Mouse (Mus musculus): ENCODE data around the gene Dusp2. TPM values are rescaled to one million over a fixed set of nuclear protein-coding genes. Genes with fewer than 3 reads are reported as not detected.

Gene Dusp2
- polyA plus RNA-seq, 1 experiment, result 116 TPM

DNA sequence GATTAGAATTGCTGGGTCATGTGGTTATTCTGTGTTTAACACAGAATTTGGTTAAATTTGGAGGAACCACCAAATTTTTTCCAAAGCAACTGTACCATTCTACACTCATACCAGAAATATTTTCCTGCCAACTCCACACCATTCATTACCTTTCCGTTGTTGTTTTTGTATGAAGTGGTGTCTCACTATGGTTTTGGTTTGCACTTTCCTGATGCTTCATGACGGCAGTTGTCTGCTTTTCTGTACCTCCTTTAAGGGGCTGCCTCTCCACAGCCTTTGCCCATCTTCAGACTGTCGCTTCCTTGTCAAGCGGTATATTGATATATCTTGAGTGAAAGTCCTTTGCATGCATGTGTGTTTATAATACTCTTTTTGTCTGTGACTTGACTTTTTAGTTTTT is 23.2 kb upstream of the Dusp2 start:
- H3K27ac ChIP-seq (ENCODE audit: insufficient read depth, low read length), result no peak overlapping the region
- no peaks in the 10 kb centered on the region for H3K36me3 ChIP-seq (ENCODE audit: control insufficient read depth, insufficient read depth, low read length)
- peaks cover 41% of the 10 kb centered on the region; the same call in 1 of the 2 replicates for H3K4me1 ChIP-seq (ENCODE audit: control insufficient read depth, insufficient read depth, insufficient read length)
- no peak overlapping the region for H3K4me3 ChIP-seq (ENCODE audit: extremely low read depth, insufficient read depth, insufficient read length)
- no peak for DNase-seq (ENCODE audit: low read depth in 1 of 2, low spot score in 2 of 2)
- 74% methylated on average over 4 of the region's 4 CpGs for WGBS
- TF ChIP-seq POLR2A (IDR thresholded peaks at IDR 0.05; ENCODE audit: low read depth, low read length), result no peak
- TF ChIP-seq CTCF (IDR thresholded peaks at IDR 0.05; ENCODE audit: extremely low read depth, insufficient read depth, insufficient read length, insufficient replicate concordance), result no peak
- no peaks in the 10 kb centered on the region for H3K27me3 ChIP-seq (ENCODE audit: control insufficient read depth, insufficient read depth, low read length)

DNA sequence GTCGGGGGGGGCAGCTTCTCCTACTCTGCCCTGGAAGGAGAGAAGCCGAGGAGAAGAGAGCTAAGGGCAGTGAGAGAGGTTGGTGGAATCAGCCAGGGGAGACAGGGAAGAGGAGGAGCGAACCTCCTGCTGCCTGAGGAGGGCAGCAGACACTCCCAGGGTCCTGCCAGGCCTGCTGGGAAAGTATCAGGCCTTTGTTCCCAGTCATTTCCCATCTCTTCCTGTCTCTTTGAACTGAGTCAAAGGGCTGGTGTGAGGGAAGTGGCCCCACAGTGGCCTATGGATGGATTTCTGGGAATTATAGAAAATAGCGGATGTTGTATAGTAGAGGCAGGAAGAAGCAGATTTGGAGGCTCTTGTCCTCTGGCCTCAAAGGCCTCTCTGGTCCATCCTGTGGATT is 22.1 kb upstream of the Dusp2 start:
- Histone ChIP-seq H3K27ac (ENCODE audit: insufficient read depth, low read length) (peak overlapping the region; percentile 88), H3K4me3 (ENCODE audit: extremely low read depth, insufficient read depth, insufficient read length) (no peak overlapping the region), H3K4me1 (ENCODE audit: control insufficient read depth, insufficient read depth, insufficient read length) (peaks cover 51% of the 10 kb centered on the region), H3K27me3 (ENCODE audit: control insufficient read depth, insufficient read depth, low read length) (no peaks in the 10 kb centered on the region), H3K36me3 (ENCODE audit: control insufficient read depth, insufficient read depth, low read length) (no peaks in the 10 kb centered on the region)
- DNase-seq (ENCODE audit: low read depth in 1 of 2, low spot score in 2 of 2), result peak in 1 of 2 experiments; percentile 12
- 57% methylated on average over 4 of the region's 4 CpGs for WGBS
- TF ChIP-seq CTCF (IDR thresholded peaks at IDR 0.05; ENCODE audit: extremely low read depth, insufficient read depth, insufficient read length, insufficient replicate concordance), result no peak
- no peak for TF ChIP-seq POLR2A (IDR thresholded peaks at IDR 0.05; ENCODE audit: low read depth, low read length)

DNA sequence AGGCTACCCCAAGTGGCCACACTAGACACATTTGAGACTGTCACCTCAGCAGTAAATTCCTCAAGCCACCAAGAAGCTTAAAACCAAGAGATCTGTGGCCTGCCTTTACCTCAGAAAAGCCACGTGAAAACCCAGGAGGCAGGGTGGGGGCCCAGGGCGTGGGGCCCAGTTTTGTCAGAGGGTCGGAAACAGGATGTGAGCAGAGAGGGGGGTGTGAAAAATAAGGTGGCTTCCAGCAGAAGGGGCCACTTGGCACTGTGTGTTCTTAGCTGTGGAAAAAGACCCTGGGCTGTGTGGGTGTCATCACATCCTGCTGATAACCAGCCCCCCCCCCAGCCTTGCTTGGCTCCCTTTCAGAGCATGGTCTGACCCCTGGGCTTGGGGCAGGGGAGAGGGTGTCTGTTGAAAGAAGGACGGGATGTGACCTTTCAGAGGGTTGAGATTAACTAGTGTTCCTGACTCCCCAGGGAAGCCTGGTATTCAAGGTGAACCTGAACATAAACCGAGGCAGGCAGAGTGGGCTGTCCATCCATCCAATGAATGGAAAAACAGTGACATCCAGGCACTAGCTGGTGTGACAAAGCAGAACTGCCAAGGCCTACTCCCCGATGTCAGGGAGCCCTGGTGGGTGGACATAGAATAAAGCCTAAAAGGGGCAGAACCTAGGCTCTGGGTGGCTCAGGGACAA is 21.3 kb upstream of the Dusp2 start:
- Histone ChIP-seq H3K4me1 (ENCODE audit: control insufficient read depth, insufficient read depth, insufficient read length) (peaks cover 54% of the 10 kb centered on the region), H3K27me3 (ENCODE audit: control insufficient read depth, insufficient read depth, low read length) (no peaks in the 10 kb centered on the region), H3K27ac (ENCODE audit: insufficient read depth, low read length) (peak overlapping the region; percentile 88), H3K36me3 (ENCODE audit: control insufficient read depth, insufficient read depth, low read length) (no peaks in the 10 kb centered on the region), H3K4me3 (ENCODE audit: extremely low read depth, insufficient read depth, insufficient read length) (no peak overlapping the region)
- TF ChIP-seq CTCF (IDR thresholded peaks at IDR 0.05; ENCODE audit: extremely low read depth, insufficient read depth, insufficient read length, insufficient replicate concordance) (no peak), POLR2A (IDR thresholded peaks at IDR 0.05; ENCODE audit: low read depth, low read length) (no peak)
- WGBS, result 11% methylated on average over 6 of the region's 6 CpGs
- DNase-seq (ENCODE audit: low read depth in 1 of 2, low spot score in 2 of 2), result peak; percentile 76 to 85

DNA sequence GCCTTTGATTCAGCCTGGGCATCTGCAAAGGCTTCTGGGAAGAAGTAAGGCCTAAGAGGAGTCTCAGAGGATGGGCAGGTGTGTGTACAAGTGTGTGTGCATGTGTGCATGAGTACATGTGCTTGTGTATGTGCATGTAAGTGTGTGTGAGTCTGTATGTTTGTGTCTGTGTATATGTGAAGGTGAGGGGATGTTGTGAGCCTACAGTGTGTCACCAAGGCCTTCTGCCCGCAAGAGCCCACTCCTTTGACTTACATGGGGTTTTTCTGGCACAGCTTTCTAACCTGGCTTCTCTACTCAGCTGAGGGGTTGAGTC is 20.8 kb upstream of the Dusp2 start:
- Histone ChIP-seq H3K36me3 (ENCODE audit: control insufficient read depth, insufficient read depth, low read length) (no peaks in the 10 kb centered on the region), H3K4me1 (ENCODE audit: control insufficient read depth, insufficient read depth, insufficient read length) (peaks cover 55% of the 10 kb centered on the region), H3K4me3 (ENCODE audit: extremely low read depth, insufficient read depth, insufficient read length) (no peak overlapping the region), H3K27ac (ENCODE audit: insufficient read depth, low read length) (peak overlapping the region; percentile 88), H3K27me3 (ENCODE audit: control insufficient read depth, insufficient read depth, low read length) (no peaks in the 10 kb centered on the region)
- TF ChIP-seq POLR2A (IDR thresholded peaks at IDR 0.05; ENCODE audit: low read depth, low read length) (no peak), CTCF (IDR thresholded peaks at IDR 0.05; ENCODE audit: extremely low read depth, insufficient read depth, insufficient read length, insufficient replicate concordance) (no peak)
- WGBS, result 85% methylated on average over 1 of the region's 1 CpGs
- no peak for DNase-seq (ENCODE audit: low read depth in 1 of 2, low spot score in 2 of 2)

DNA sequence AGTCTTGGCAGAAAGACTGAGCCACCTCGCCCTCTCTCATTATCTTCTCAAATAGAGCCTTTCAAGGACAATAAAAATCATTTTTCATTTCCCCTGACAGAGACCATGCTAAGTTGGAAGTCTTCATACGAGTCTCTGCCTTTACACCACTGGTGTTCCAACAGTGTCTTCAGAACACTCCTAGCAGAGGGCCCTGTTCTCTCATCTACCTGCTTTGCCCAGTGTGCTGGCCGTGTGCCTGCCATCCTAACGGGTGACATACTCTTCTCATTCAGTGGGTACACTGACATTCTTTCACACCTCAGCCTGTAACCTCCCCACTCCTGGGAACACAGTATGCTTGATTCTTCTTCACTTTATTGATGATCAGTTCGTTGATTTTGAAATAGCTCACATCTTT is 19.5 kb upstream of the Dusp2 start:
- DNase-seq (ENCODE audit: low read depth in 1 of 2, low spot score in 2 of 2), result no peak
- Histone ChIP-seq H3K4me3 (ENCODE audit: extremely low read depth, insufficient read depth, insufficient read length) (no peak overlapping the region), H3K27ac (ENCODE audit: insufficient read depth, low read length) (peak overlapping the region; percentile 39), H3K36me3 (ENCODE audit: control insufficient read depth, insufficient read depth, low read length) (no peaks in the 10 kb centered on the region), H3K27me3 (ENCODE audit: control insufficient read depth, insufficient read depth, low read length) (no peaks in the 10 kb centered on the region), H3K4me1 (ENCODE audit: control insufficient read depth, insufficient read depth, insufficient read length) (peaks cover 56% of the 10 kb centered on the region)
- WGBS, result 76% methylated on average over 5 of the region's 5 CpGs
- TF ChIP-seq POLR2A (IDR thresholded peaks at IDR 0.05; ENCODE audit: low read depth, low read length) (no peak), CTCF (IDR thresholded peaks at IDR 0.05; ENCODE audit: extremely low read depth, insufficient read depth, insufficient read length, insufficient replicate concordance) (no peak)

DNA sequence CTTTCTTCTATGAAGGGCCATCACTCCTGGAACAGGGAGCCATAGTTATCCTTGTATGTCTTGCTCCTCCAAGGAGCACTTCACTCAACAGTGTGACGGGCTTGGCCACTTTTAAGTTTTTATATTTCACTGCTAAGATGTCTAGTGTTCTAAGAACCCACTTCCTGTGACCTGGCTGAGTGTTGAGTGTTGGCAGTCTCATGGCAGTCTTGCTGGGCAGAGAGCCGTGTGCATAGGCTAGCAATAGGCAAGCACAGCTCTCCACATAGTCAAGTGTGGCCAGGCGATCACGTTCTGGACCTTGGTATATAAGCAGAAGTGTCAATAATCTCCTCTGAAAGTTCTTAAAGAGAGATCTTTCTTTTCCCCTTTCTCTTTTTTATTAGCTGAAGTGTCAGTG is 17.8 kb upstream of the Dusp2 start:
- H3K4me1 ChIP-seq (ENCODE audit: control insufficient read depth, insufficient read depth, insufficient read length), result peaks cover 67% of the 10 kb centered on the region
- H3K27me3 ChIP-seq (ENCODE audit: control insufficient read depth, insufficient read depth, low read length), result no peaks in the 10 kb centered on the region
- H3K4me3 ChIP-seq (ENCODE audit: extremely low read depth, insufficient read depth, insufficient read length), result no peak overlapping the region
- peak overlapping the region; percentile 85 for H3K27ac ChIP-seq (ENCODE audit: insufficient read depth, low read length)
- WGBS, result 20% methylated on average over 4 of the region's 4 CpGs
- H3K36me3 ChIP-seq (ENCODE audit: control insufficient read depth, insufficient read depth, low read length), result no peaks in the 10 kb centered on the region
- peak in 1 of 2 experiments; percentile 25 for DNase-seq (ENCODE audit: low read depth in 1 of 2, low spot score in 2 of 2)
- no peak for TF ChIP-seq CTCF (IDR thresholded peaks at IDR 0.05; ENCODE audit: extremely low read depth, insufficient read depth, insufficient read length, insufficient replicate concordance)
- no peak for TF ChIP-seq POLR2A (IDR thresholded peaks at IDR 0.05; ENCODE audit: low read depth, low read length)

DNA sequence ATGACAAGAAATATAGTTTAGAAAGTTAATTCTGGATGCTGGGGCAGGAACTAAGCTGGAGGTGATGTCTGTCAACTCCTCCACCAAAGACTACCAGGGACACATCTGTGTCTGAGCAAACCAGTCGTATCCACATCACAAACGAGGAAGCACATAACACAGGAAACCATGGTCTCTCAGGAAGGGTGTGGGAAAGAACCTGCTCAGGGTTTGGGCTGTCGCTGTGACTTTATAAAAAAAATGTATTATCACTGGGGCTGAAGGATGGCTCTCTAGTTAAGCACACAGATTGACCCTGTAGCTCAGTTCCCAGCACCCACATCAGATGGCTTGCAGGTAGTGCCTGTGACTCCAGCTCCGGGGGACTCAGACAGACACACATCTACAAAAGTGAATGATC is 16.9 kb upstream of the Dusp2 start:
- Histone ChIP-seq H3K27ac (ENCODE audit: insufficient read depth, low read length) (peak overlapping the region; percentile 85), H3K36me3 (ENCODE audit: control insufficient read depth, insufficient read depth, low read length) (no peaks in the 10 kb centered on the region), H3K27me3 (ENCODE audit: control insufficient read depth, insufficient read depth, low read length) (no peaks in the 10 kb centered on the region), H3K4me1 (ENCODE audit: control insufficient read depth, insufficient read depth, insufficient read length) (peaks cover 68% of the 10 kb centered on the region), H3K4me3 (ENCODE audit: extremely low read depth, insufficient read depth, insufficient read length) (no peak overlapping the region)
- 12% methylated on average over 4 of the region's 4 CpGs for WGBS
- TF ChIP-seq POLR2A (IDR thresholded peaks at IDR 0.05; ENCODE audit: low read depth, low read length), result no peak
- TF ChIP-seq CTCF (IDR thresholded peaks at IDR 0.05; ENCODE audit: extremely low read depth, insufficient read depth, insufficient read length, insufficient replicate concordance), result no peak
- DNase-seq (ENCODE audit: low read depth in 1 of 2, low spot score in 2 of 2), result no peak

Measured in spleen, adult 2 months (tissue).